Mouse (Mus musculus): ENCODE measurements around the gene Olfr1044.

- no peak for TF ChIP-seq POLR2A (IDR thresholded peaks at IDR 0.05; ENCODE audit: borderline replicate concordance, low read depth, low read length)
- no peak for TF ChIP-seq CTCF (IDR thresholded peaks at IDR 0.05; ENCODE audit: low read depth, low read length)
Observed at GRCm38 (mm10) chr2:86195863-86196262, 18.2 kb upstream of the Olfr1044 start.

All from bone marrow macrophage, adult 2 months (primary cell).